Mouse (Mus musculus) activated CD4-positive, CD25-positive, alpha-beta regulatory T cell (primary cell): Measurements from ENCODE around the gene Efemp2. TPM values are rescaled to one million over a fixed set of nuclear protein-coding genes. Genes with fewer than 3 reads are reported as not detected.

Source experiments
- polyA plus RNA-seq, 2 experiments: library from polyadenylated mRNA; unstranded; fragments of 100-300 nt; shearing (Covaris generic); gene quantifications; one replicate each; pipeline ENCODE4 v1.2.1; 2017

Efemp2 gene
- 1 to 10 TPM; 1.6 to 3.1 TPM for polyA plus RNA-seq

GRCm38 (mm10) chr19:5473720-5474119 is at the start of gene Efemp2:
Efemp2 (plus strand) TSS chr19:5473954.

GRCm38 (mm10) chr19:5424782-5425741 is 48.7 kb upstream of the Efemp2 start, which contains the start of the genes Drap1 and AI837181:
Drap1 (minus strand) TSS chr19:5424979.
AI837181 (plus strand) TSS chr19:5425144.

DNA sequence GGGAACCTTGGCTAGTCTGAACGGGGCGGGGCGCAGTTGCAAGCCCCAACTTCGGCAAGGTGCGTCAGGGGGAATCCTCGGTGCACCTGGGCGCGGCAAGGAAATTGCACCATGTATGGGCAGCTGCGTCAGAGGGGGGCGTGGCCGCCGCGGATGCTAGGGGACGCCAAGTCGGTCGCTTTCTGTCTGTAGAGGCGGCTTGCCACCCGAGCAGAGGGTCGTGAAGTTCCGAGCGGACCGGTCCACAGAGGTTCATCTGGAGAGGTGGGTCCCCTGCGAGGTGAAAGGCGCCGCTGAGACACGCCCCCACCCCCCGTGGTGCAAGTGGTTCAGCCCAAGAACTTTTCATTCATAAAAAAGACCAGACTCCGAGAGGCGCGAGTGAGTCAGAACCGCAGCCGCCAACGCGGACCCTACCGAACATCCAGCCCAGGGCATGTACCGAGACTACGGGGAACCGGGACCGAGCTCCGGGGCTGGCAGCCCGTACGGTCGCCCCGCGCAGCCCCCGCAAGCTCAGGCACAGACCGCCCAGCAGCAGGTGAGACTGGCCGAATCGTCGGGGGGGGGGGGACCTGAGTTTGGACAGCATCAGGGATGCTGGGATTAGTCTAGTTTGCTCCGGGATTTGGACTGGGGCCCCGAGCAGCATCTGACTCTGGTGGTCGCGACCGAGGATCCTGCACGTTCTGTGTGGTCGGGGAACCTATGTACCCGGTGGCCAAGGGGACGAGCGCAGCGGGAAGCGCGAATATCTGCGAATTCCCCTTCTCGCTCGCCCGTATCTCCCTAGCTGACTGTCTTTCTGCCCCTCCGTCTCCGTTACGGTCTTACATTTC is 26.0 kb upstream of the Efemp2 start, which contains the start of gene Fosl1:
TSS of gene Fosl1 (plus strand) at position 33 of the 839 bp plus-strand sequence.

DNA sequence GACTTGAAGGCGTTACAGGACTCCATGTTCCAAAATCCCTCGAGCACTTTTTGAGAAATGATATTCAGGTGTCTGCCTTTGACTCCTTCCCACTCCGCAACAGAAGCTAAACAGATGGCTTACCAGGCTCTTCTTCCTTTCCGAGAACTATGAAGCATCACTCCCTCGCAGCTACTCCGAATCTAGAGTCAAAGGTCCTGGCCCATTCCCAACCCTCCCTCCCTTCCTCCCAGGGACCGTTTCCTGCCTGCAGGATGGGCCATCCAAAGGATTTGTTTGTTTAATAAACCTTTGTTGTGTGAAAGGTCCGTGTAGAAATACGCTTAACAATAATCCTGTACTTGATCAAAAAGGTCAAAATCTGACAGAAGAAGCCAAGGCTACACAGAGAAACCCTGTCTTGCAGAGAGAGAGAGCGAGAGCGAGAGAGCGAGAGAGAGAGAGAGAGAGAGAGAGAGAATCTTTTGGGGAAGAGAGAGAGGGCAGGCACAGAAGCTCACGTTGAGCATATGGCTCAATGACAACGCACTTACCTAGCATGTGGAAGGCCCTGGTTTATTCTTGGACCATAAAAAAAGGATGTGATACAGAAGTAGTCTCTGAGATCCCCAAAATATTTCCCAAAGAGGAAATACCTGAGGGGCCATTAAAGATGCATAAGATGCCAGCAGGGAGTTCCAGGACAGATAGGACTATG is 15.9 kb upstream of the Efemp2 start, which contains the start of gene Ccdc85b:
TSS of gene Ccdc85b (minus strand) at position 149 of the 697 bp plus-strand sequence.

DNA sequence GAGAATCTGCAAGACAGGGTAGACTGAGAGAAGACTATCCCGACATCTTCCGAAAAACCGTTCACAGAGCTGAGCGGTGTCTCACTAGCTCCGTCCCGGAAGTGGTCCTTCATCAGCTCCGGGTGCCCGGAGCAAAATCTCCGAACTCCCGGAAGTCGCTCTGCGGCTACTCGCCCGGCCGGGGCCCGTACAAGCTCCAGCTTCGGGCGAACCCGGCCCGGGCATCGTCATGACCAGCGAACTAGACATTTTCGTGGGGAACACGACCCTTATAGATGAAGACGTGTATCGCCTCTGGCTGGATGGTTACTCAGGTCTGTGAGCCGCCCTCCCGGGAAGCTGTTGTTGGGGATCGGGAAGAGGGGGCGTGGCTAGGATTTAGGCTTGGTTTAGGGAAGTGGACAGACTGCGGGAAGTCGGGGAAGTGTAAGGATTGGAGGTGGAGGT is 13.3 kb upstream of the Efemp2 start, which contains the start of gene Fibp:
TSS of gene Fibp (plus strand) at position 151 of the 447 bp plus-strand sequence.

GRCm38 (mm10) chr19:5468374-5468773 is 5.4 kb upstream of the Efemp2 start, which contains the start of gene Ctsw:
Ctsw (minus strand) TSS chr19:5468507.

DNA sequence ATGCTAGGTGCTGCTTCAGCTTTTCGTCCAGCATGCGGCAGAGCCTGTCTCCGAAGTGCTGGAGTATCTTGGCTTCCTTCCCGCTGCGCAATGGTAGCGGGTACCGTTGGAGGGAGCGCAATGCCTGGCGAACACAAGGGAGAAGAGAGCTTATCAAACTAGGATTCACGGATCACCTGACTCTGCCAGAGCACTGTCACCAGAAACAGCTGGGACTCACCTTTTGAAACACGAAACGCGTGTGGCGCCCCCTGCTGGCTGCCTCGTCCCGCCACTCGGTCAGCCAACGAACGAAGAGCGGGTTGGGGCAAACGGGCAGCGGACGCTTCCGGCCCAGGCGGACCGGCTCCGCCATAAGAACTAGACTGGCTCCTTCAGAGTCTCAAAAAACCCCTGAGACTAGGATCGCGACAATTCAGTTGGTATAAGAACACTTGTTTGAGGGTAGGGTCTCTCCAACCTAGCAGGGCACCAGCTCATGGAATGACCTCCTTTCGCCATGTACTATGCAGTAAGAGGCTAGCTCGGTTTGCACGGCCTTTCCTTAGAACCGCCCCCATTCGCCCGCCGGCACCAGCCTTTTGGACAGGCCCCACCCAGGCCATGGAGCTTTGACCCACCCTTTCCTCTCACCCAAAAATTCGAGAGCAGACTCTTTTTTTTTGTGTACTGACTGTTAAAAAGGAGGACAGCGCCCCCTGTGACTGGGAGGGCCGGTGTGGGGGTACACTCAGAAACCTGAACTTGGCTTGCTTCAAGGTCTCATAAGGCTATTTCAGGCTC is 14.2 kb downstream of the Efemp2 start, which contains the start of gene Mus81:
TSS of gene Mus81 (minus strand) at position 635 of the 783 bp plus-strand sequence.

DNA sequence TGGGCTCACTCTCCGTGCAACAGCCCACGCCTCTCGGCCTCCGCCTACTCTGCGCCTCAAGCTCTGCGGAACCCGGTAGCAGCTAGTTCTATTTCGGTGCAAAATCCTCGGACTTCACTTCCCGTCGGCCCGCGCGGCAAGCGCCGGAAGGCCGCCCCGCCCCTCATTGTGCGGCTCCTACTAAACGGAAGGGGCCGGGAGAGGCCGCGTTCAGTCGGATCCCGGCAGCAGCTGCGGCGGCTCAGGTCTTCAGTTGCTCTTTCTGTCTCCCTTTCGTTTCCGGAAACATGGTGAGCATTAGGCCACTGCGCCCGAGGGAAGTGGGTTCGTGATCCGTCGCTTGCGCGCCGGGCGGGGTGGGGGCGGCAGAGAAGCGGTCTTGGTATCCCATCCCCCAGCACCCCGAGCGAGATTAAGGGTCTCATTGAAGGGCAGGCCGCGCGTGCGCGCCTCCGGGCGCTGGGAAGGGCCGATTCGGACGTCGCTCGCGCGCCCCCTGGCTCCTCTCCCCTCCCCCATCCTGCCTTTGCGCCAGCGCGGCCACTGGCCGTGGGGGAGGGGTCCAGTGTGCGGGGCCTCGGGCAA is 16.7 kb downstream of the Efemp2 start, which contains the start of gene Cfl1:
TSS of gene Cfl1 (plus strand) at position 143 of the 585 bp plus-strand sequence.

DNA sequence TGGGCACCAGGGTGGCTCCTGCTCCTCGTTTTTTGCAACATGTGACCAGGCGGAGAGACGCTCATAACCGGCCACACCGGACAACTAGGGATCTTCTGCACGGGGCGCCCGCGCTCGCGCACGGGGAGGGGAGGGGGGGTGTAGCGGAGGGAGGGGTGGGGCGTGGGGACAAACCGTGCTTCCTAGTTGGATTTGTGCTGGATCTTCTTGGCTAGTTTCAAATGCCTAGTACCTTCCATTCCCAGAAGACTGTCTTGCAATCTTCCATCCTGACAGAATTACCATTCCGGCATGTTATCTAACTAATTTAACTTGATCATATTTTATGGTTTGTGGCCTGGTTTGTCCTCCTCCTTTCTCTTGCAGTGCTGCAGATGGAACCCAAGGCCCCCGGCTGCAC is 29.9 kb downstream of the Efemp2 start, which contains the start of gene 1700020D05Rik:
TSS of gene 1700020D05Rik (minus strand) at position 101 of the 400 bp plus-strand sequence.

GRCm38 (mm10) chr19:5510031-5511026 is 36.6 kb downstream of the Efemp2 start, which contains the start of gene Snx32:
Snx32 (minus strand) TSS chr19:5510538.

Other genes with a start within 250 kb of the Efemp2 start
- 100 to 1,000 TPM in 1 of 2 experiments, 10 to 100 TPM in 1; 73.5 to 129 TPM for gene Pacs1, start 200.8 kb upstream of the Efemp2 start, polyA plus RNA-seq
- gene Sf3b2, start 178.5 kb upstream of the Efemp2 start, polyA plus RNA-seq = 100 to 1,000 TPM; 293 to 325 TPM
- gene Gal3st3, start 175.6 kb upstream of the Efemp2 start, polyA plus RNA-seq = under 1 TPM; 0.10 to 0.39 TPM
- gene Catsper1, start 138.2 kb upstream of the Efemp2 start, polyA plus RNA-seq = under 1 TPM in 1 of 2 experiments, not detected in 1; 0.07 TPM
- 1 to 10 TPM; 3.0 to 5.4 TPM for gene Cst6, start 124.4 kb upstream of the Efemp2 start, polyA plus RNA-seq
- 10 to 100 TPM; 51.1 to 61.3 TPM for gene Eif1ad, start 107.2 kb upstream of the Efemp2 start, polyA plus RNA-seq
- gene Banf1, start 106.8 kb upstream of the Efemp2 start, polyA plus RNA-seq = 100 to 1,000 TPM; 260 to 336 TPM
- gene Sart1, start 85.3 kb upstream of the Efemp2 start, polyA plus RNA-seq = 100 to 1,000 TPM; 177 to 178 TPM
- 1 to 10 TPM in 1 of 2 experiments, under 1 TPM in 1; 0.94 to 1.5 TPM for gene Tsga10ip, start 71.4 kb upstream of the Efemp2 start, polyA plus RNA-seq
- gene Drap1, start 49.0 kb upstream of the Efemp2 start, polyA plus RNA-seq = 100 to 1,000 TPM; 175 to 253 TPM
- 10 to 100 TPM; 35.9 to 38.9 TPM for gene AI837181, start 48.8 kb upstream of the Efemp2 start, polyA plus RNA-seq
- gene Fosl1, start 26.4 kb upstream of the Efemp2 start, polyA plus RNA-seq = under 1 TPM in 1 of 2 experiments, not detected in 1; 0.10 TPM
- gene Ccdc85b, start 16.1 kb upstream of the Efemp2 start, polyA plus RNA-seq = 10 to 100 TPM; 10.6 to 11.9 TPM
- 100 to 1,000 TPM; 135 to 140 TPM for gene Fibp, start 13.3 kb upstream of the Efemp2 start, polyA plus RNA-seq
- 100 to 1,000 TPM; 166 to 186 TPM for gene Ctsw, start 5.4 kb upstream of the Efemp2 start, polyA plus RNA-seq
- 10 to 100 TPM; 56.5 to 60.6 TPM for gene Mus81, start 14.4 kb downstream of the Efemp2 start, polyA plus RNA-seq
- 1,000 to 10,000 TPM; 4,073 to 4,463 TPM for gene Cfl1, start 16.5 kb downstream of the Efemp2 start, polyA plus RNA-seq
- under 1 TPM in 1 of 2 experiments, not detected in 1; 0.22 TPM for gene 1700020D05Rik, start 29.8 kb downstream of the Efemp2 start, polyA plus RNA-seq
- 10 to 100 TPM; 10.7 to 22.0 TPM for gene Snx32, start 36.6 kb downstream of the Efemp2 start, polyA plus RNA-seq
- under 1 TPM in 1 of 2 experiments, not detected in 1; 0.57 TPM for gene Ovol1, start 86.7 kb downstream of the Efemp2 start, polyA plus RNA-seq
- gene Ap5b1, start 94.1 kb downstream of the Efemp2 start, polyA plus RNA-seq = 10 to 100 TPM; 11.7 to 22.5 TPM
- 100 to 1,000 TPM; 104 to 115 TPM for gene Rnaseh2c, start 127.9 kb downstream of the Efemp2 start, polyA plus RNA-seq
- 10 to 100 TPM; 37.2 to 37.4 TPM for gene Kat5, start 136.3 kb downstream of the Efemp2 start, polyA plus RNA-seq
- 100 to 1,000 TPM; 137 to 140 TPM for gene Rela, start 163.5 kb downstream of the Efemp2 start, polyA plus RNA-seq
- 100 to 1,000 TPM; 121 to 239 TPM for gene Sipa1, start 189.8 kb downstream of the Efemp2 start, polyA plus RNA-seq
- 10 to 100 TPM; 47.3 to 58.7 TPM for gene Map3k11, start 214.8 kb downstream of the Efemp2 start, polyA plus RNA-seq
- gene Pcnx3, start 215.0 kb downstream of the Efemp2 start, polyA plus RNA-seq = 10 to 100 TPM; 27.6 to 46.4 TPM
- gene Kcnk7, start 230.4 kb downstream of the Efemp2 start, polyA plus RNA-seq = 1 to 10 TPM; 2.7 to 4.0 TPM